Mouse (Mus musculus) layer of hippocampus, adult 18-20 months (tissue): Measurements from ENCODE around the gene Kcmf1. TPM values are rescaled to one million over a fixed set of nuclear protein-coding genes. Genes with fewer than 3 reads are reported as not detected.
A peak's percentile ranks its signal among the peaks of the same experiment; 100 is the strongest.
"Not testable (repeated sequence)": the region's sequence is repeated elsewhere in the genome, so short reads cannot be mapped to it uniquely, and the experiment has no call there.

Source experiments
- DNase-seq, 2 experiments: peaks; one replicate each; pipeline ENCODE4 v3.0.0; 2022; ENCODE audit warnings: low spot score in 2 of 2
- total RNA-seq, 2 experiments: library from RNA; stranded (reverse); gene quantifications; 2 replicates each; pipeline ENCODE4 v1.2.3; 2021

Gene Kcmf1
- total RNA-seq, 2 experiments from 2014 or later, result 64.2 to 65.8 TPM

DNA sequence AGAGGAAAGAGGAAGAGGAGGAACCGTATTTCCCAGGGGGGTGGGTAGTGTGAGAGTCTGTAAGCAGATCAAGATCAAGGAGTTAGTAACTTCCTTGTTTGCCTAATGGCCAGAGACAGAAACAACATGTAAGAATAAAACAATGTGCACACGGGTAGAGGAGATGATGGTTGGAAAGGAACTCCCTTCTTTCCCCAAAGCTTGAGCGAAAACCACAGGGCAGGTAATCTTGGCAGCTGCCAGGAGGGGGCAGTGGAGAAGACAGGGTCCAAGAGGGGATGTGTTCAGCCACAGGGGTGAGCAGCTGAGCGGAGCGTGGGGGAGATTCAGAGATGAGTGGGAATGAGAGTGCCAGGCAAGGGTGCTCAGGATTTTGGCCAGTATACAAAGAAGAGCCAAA, 48.1 kb downstream of the Kcmf1 start:
- DNase-seq, result no peak

- no peak for DNase-seq
These were observed 57.7 kb downstream of the Kcmf1 start for GRCm38 (mm10) chr6:72841986-72842502.

- no peak for DNase-seq
These were observed 58.7 kb downstream of the Kcmf1 start for GRCm38 (mm10) chr6:72840867-72841780.

DNA sequence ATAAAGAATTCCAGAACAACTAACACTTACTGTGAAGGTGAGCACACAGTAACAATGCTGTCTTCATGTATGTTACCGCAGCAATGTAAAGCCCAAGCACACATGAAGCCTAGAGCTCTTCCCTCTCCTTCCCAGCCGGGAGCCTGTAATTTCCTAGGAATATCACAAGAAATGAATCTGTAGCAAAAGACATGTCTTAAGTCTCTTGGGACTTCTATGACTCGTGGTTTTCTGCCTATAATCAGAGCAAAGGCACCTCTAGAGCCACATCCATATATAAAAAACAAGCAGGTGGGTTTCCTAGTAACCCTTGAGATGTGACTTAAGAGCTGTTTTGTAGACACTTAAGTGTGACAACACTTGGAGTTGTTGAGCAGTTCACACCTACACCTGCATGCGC, 62.0 kb downstream of the Kcmf1 start:
- DNase-seq, result no peak

- DNase-seq, result no peak
These were observed 65.3 kb downstream of the Kcmf1 start for GRCm38 (mm10) chr6:72834518-72834917.

- no peak for DNase-seq
These were observed 67.9 kb downstream of the Kcmf1 start for GRCm38 (mm10) chr6:72831858-72832257.

- DNase-seq, result peak in 1 of 2 experiments; percentile 65
These were observed 68.5 kb downstream of the Kcmf1 start for GRCm38 (mm10) chr6:72831276-72831675.

DNA sequence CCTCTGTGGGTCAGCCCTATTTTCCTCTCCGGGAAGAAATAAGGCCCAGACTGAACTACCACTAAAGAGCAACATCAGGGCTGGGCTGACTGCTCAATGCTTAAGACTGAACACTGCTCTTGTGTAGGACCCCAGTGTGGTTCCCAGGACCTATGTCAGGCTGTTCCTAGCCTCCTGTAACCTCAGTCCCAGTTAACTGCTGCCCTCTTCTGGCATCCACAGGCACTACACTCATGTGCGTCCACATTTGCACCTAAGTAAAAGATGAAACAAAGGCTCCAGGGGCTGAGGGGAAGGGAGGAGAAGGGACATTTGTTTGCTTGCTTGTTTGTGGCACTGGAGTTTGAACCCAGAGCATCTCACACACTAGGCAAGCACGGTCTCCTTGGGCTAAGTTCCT, 70.9 kb downstream of the Kcmf1 start:
- no peak for DNase-seq

DNA sequence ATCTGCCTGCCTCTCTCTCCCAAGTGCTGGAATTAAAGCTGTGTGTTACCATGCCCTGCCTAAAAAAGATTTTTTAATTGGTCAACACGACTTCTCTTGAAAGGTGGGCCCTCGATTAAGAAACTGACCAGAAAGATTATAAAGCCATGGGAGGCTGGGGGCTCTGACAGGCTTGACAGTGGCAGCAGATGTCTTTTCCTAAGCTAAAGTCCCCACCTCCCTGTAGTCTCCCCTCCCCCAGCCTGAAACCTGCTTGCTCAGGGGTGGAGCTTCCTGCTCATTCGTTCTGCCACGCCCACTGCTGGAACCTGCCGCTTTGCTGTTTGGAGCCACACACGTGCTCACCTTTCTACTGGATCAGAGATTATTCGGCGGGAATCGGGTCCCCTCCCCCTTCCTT, 71.7 kb downstream of the Kcmf1 start:
- DNase-seq, result not testable (repeated sequence)

- no peak for DNase-seq
These were observed 74.0 kb downstream of the Kcmf1 start for GRCm38 (mm10) chr6:72825762-72826161.

- DNase-seq, result no peak
These were observed 74.6 kb downstream of the Kcmf1 start for GRCm38 (mm10) chr6:72824971-72825737.

- no peak for DNase-seq
These were observed 86.3 kb downstream of the Kcmf1 start for GRCm38 (mm10) chr6:72813456-72813855.

DNA sequence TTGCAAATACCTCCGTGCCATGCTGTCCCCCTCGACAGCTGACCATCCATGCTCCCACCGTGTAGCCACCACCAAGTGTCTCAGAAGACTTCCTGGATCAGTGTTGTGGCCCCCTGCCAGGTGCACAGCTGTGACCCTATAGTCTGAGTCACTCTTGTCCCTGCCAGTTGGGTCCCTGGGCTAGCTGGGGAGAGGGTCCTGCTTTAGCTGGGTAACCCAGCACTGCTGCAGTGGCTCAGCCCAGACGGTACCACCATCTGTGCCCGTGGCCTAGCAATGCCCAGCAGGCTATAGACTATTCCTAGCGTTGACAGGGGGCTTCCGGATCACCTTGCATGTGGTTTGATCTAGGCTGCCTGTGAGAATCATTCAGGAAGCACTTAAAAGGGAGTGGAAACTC, 89.5 kb downstream of the Kcmf1 start:
- DNase-seq, result no peak

DNA sequence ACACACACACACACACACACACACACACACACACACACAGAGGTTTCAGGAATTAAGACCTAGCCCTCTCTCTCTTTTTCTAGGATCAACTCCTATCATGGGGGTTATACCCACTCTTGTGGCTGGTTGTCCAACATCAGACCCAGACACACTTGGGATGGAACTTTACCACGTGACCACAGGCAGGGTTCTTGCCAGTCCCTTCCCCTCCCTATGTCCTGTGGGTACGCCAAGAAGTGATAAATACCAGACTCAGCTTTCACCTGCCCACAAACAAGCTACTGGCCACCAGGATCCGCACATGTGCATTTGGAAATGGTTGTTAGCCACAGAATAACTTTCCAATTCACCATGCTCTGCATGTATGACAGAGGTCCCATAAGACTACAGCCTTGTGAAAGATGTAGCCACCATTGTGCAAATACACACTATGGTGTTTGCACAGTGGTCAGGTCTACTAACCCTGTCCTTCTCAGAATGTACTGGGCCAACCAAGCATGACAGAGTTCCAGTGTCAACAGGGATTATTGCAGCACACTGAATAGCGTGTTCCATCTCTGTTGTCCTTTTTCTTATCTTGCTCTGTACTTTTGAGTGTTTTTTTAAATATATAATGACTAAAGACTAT, 90.1 kb downstream of the Kcmf1 start:
- no peak for DNase-seq

DNA sequence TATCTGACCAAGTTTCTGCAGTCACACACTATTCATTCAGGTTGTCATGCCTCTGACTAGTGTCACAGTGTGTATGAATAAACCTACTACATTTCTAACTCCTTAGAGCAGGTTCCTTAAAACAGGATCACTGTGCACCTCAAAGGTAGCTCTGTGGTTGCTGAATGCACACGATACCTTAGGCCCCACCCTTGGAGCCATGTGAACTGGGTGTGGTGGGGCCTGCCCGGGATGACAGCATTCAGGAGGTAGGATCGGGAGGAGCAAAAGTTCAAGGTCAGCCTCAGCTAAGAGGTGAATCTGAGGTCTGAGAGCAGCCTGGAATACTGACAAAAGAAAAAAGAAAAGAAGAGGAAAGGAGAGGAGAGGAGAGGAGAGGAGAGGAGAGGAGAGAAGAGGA, 91.4 kb downstream of the Kcmf1 start:
- no peak for DNase-seq

DNA sequence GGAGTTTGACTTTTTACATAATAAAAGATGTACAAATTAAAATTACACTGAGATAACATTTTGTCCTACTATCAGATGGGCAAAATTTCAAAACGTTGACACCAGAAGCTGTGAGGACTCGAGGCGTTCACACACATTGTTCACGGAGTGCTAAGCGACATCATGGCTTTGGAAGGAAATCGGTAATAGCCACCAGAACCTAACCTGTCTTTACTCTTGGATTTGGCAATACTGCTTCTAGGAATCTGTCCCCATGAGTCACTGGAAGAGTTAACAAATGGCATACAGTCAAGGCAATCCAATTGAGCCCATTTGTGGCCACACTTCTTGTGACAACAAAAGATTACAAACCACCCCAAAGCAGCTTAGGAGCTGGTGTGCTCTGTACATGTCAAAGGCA, 96.1 kb downstream of the Kcmf1 start:
- no peak for DNase-seq

DNA sequence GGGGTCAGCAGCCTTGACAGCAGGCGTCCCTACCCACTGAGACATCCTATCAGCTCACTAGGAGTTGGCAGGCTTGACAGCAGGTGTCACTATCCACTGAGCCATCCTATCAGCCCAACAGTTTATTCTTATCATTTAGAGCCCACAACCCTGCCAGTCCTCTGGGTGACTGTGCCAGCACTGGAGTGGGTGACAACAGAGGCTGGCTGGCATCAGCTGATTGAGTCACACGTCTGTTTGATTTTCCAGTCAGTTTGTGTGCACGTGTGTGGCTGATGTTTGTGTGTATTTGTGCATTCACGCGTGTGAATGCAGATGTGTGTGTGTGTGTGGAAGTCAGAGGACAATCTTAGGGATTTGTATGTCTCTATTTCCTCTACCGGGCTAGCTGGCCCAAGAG, 97.7 kb downstream of the Kcmf1 start:
- DNase-seq, result no peak

- DNase-seq, result no peak
These were observed 99.1 kb downstream of the Kcmf1 start for GRCm38 (mm10) chr6:72800641-72801040.

DNA sequence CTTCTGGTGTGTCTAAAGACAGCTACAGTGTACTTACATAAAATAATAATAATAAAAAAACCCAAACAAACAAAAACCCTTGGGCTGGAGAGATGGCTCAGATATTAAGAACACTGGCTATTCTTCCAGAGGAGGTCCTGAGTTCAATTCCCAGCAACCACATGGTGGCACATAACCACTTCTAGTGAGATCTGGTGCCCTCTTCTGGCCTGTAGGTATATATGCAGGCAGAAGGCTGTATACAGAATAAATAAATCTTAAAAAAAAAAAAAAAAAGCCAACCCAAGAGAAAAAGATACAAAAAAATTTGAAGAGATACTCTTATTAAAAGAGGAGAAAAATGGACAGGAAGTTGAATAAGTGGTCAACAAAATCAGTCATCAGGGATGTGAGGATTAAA, 102.0 kb downstream of the Kcmf1 start:
- DNase-seq, result no peak

DNA sequence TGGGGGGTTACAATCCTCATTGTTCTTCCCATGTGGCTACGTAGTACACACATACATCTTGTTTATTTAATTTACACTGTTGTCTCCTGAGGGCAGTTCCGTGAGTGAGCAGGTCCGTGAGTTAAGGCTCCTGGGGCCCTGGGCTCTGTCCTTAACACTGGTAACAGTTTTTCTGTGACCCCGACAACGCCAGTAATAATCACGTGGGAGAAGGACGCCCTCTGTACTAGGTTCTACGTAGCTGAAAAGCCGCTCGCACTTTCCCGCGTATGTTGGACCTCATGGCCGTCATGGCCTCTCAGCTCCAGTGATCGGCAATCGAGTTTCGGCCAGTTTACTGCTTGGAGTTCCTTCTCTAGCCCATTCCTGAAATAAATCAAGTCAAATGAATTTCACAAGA, 104.3 kb downstream of the Kcmf1 start:
- no peak for DNase-seq

GRCm38 (mm10) chr6:72794870-72795269, 104.9 kb downstream of the Kcmf1 start:
- no peak for DNase-seq

- no peak for DNase-seq
These were observed 107.1 kb downstream of the Kcmf1 start for GRCm38 (mm10) chr6:72792641-72793040.
